Mouse (Mus musculus) heart, embryonic 16.5 days (tissue): ENCODE results near the gene Slc4a1. TPM values are rescaled to one million over a fixed set of nuclear protein-coding genes. Genes with fewer than 3 reads are reported as not detected.

Source experiments
- ATAC-seq: fragments of 200-750 bp; cut with Nextera tagmentation; replicated peaks from 2 replicates; pipeline ENCODE4 v1.8.0; 2017; ENCODE audit warnings: moderate number of reproducible peaks; ENCODE audit not compliant: insufficient read depth, low FRiP score; ENCODE audit errors: extremely low read depth
- H3K27ac ChIP-seq: fragments of 300-500 bp; sonication (generic); 2 replicates; pipeline ENCODE4 v1.5.1; 2014; ENCODE audit warnings: mild to moderate bottlenecking, low read length, control low read depth, moderate library complexity
- H3K27me3 ChIP-seq: fragments of 300-500 bp; sonication (generic); 2 replicates; pipeline ENCODE4 v1.6.1; 2014; ENCODE audit warnings: low read length, mixed read lengths; ENCODE audit not compliant: control insufficient read depth, insufficient read depth
- H3K36me3 ChIP-seq: fragments of 300-500 bp; sonication (generic); 2 replicates; pipeline ENCODE4 v1.6.1; 2014; ENCODE audit not compliant: control insufficient read depth, insufficient read depth
- H3K4me1 ChIP-seq: fragments of 300-500 bp; sonication (generic); 2 replicates; pipeline ENCODE4 v1.6.1; 2014; ENCODE audit warnings: low read length, mixed read lengths; ENCODE audit not compliant: control insufficient read depth, insufficient read depth
- H3K4me2 ChIP-seq: fragments of 300-500 bp; sonication (generic); 2 replicates; pipeline ENCODE4 v1.6.1; 2014; ENCODE audit warnings: low read depth, mild to moderate bottlenecking, control low read depth, low read length
- H3K4me3 ChIP-seq: fragments of 300-500 bp; sonication (generic); 2 replicates; pipeline ENCODE4 v1.5.1; 2014; ENCODE audit warnings: mild to moderate bottlenecking, control low read depth, low read length
- H3K9ac ChIP-seq: fragments of 300-500 bp; sonication (generic); 2 replicates; pipeline ENCODE4 v1.6.1; 2014; ENCODE audit warnings: low read length, control low read depth
- H3K9me3 ChIP-seq: fragments of 300-500 bp; sonication (generic); replicated peaks from 2 replicates; pipeline ENCODE4 v1.6.1; 2016; ENCODE audit warnings: low read length; ENCODE audit not compliant: control insufficient read depth
- WGBS: fragments of 180-500 bp; shearing (Covaris S2); extraction: QIAGEN DNeasy Blood & Tissue Kit; methylation state at CpG from one replicate; pipeline ENCODE4 v1.1.7; 2014; 5-methylcytosine and 5-hydroxymethylcytosine counted together
- polyA plus RNA-seq: library from polyadenylated mRNA; unstranded; fragments of >200 nt; fragmentation: Nextera tagmentation; extraction: Ambion mirVana; gene quantifications from 2 replicates; pipeline ENCODE4 v1.2.1, GENCODE M21; 2015

The Slc4a1 gene
- polyA plus RNA-seq, 1 experiment from 2014 or later = 14.9 TPM

DNA sequence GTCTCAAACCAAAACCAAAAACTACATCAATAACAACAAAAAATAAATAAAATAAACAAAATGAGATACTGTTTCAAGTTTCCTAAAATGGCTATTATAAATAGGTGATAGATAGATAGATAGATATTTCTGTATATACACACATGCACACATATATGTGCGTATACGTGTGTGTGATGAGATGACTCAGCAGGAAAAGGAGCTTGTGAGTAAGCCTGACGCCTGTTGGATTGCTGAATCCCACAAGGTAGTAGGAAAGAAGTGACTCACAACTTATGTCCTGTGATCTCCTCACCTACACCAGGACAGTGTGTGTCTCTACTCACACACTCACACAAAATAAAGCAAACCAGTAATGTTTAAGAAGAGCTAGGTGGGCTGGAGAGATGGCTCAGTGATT, 16.8 kb upstream of the Slc4a1 start:
- H3K9ac ChIP-seq = no peak overlapping the region

DNA sequence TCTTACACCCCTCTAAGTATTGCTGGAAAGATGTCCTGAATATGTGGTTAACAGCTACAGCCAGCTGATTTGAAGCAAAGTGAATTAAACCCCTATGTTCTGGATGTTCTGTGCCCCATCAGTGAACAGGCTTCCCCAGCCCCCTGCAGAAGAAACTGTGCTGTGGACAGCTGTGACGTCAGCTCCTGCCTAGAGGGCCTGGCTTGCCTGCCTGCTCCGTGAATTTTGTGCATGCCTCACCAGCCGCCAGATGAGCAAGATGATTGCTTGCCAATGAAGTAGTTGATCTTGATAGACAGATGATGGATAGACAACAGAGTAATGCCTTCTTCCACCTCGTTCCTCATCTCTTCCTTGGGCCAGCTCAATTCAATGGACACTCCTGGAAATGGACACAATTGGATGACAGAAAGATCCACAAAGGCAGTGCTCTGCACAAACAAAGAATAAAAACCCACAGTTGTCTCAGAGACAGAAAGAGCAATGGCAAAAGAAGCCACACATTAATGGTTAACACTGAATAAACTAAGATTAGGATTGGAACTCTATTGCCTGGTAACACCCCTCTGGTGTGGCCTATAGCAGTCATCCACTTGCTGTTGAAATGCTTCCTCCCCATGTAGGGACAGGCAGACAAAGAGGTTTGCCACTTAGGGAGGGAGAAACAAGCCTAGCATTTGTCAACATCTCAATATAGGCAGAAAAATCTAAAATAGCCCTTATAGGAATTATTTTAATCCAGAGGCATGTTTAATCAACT, 15.5 kb upstream of the Slc4a1 start:
- H3K9ac ChIP-seq = no peak overlapping the region
- H3K27ac ChIP-seq = no peak overlapping the region
- peaks cover 8% of the 10 kb centered on the region; the same call in 1 of the 2 replicates for H3K9me3 ChIP-seq
- H3K4me3 ChIP-seq = no peak overlapping the region
- WGBS = 33% methylated on average over 4 of the region's 4 CpGs
- ATAC-seq = no peak
- H3K36me3 ChIP-seq = no peaks in the 10 kb centered on the region
- H3K27me3 ChIP-seq = no peaks in the 10 kb centered on the region
- no peak overlapping the region for H3K4me2 ChIP-seq
- peaks cover 2% of the 10 kb centered on the region for H3K4me1 ChIP-seq

More for the DNA sequence above, 16.8 kb upstream of the Slc4a1 start:
- Histone ChIP-seq H3K9me3 (peaks cover 8% of the 10 kb centered on the region; the same call in 1 of the 2 replicates), H3K36me3 (no peaks in the 10 kb centered on the region), H3K27me3 (no peaks in the 10 kb centered on the region), H3K27ac (no peak overlapping the region), H3K4me1 (no peaks in the 10 kb centered on the region), H3K4me3 (no peak overlapping the region), H3K4me2 (no peak overlapping the region)
- no peak for ATAC-seq
- 78% methylated on average over 3 of the region's 3 CpGs for WGBS

DNA sequence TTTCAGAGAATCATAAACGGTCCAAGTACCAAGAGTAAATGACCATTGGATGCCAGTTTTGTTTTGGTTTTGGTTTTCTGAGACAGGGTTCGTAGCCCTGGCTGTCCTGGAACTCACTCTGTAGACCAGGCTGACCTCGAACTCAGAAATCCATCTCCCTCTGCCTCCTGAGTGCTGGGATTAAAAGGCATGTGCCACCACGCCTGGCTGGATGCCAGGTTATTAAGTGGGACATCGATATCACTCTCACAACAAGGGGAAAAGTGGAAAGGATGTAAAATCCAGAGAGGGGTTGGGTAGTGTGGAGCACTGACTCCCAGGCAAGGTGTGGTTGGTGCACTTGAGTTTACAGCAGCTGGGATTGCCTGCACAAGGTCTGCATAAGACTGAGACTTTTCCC, 14.1 kb upstream of the Slc4a1 start:
- Histone ChIP-seq H3K27me3 (no peaks in the 10 kb centered on the region), H3K4me1 (peaks cover 15% of the 10 kb centered on the region), H3K36me3 (no peaks in the 10 kb centered on the region), H3K4me3 (no peak overlapping the region), H3K4me2 (no peak overlapping the region), H3K27ac (no peak overlapping the region), H3K9ac (no peak overlapping the region), H3K9me3 (peaks cover 8% of the 10 kb centered on the region; the same call in 1 of the 2 replicates)
- WGBS = 58% methylated on average over 5 of the region's 5 CpGs
- ATAC-seq = no peak

DNA sequence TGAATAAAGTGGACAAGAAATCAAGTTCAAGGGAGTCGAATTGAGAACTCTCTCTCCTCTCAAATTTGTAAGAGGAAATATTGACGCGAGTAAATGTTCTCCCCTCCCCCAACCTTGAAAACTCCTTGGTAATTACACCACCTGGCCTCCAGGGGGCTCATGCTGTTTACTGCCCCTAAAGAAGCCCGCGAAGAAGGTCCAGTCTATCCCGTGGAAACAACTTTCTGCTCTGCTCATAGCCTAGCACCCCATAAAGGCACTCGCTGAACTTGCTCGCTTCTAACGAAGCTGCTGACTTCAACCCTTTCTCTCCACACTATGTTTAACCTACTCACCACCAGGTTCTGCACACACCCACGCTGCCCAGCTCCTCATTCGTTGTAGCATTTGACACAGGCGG, 11.2 kb upstream of the Slc4a1 start:
- no peak overlapping the region for H3K9ac ChIP-seq
- H3K4me2 ChIP-seq = no peak overlapping the region
- no peak overlapping the region for H3K4me3 ChIP-seq
- H3K36me3 ChIP-seq = no peaks in the 10 kb centered on the region
- peaks cover 15% of the 10 kb centered on the region for H3K4me1 ChIP-seq
- no peak for ATAC-seq
- H3K9me3 ChIP-seq = peaks cover 8% of the 10 kb centered on the region; the same call in 1 of the 2 replicates
- H3K27me3 ChIP-seq = no peaks in the 10 kb centered on the region
- 55% methylated on average over 12 of the region's 12 CpGs for WGBS
- H3K27ac ChIP-seq = no peak overlapping the region

DNA sequence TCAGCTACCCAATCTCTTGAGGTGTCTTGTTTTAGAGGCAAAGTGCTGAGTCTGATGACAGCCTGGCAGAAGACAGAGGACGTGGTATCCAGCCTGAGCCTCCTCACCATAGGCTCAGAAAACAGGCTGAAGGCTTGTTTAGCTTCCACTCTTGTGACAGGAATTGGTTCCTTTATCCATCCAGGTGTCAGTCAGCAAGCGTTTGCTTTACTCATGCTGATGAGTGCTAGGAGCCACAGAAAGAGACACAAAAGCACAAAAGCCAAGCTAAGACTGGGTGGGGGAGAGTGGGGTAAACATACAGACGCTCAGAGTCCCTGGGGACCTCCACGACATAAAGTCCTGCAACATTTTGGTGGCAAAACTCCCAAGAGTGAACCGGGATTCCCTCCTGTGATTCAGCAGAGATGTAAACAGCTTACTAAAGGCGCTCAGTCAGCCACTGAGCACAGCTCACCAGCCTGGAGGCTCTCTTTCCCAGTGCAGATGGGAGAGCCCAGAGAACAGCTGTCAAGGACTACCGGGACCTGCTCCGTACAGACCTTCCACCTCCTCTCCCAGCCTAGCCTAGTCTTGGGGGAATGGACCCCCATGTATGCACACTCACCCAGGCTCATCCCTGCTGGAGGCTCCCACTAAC, 10.3 kb upstream of the Slc4a1 start:
- H3K27ac ChIP-seq = no peak overlapping the region
- H3K4me3 ChIP-seq = peak overlapping the region; percentile 40; the same call in 1 of the 2 replicates
- H3K9ac ChIP-seq = no peak overlapping the region
- no peaks in the 10 kb centered on the region for H3K27me3 ChIP-seq
- H3K4me2 ChIP-seq = peak overlapping the region; percentile 69
- WGBS = 24% methylated on average over 8 of the region's 8 CpGs
- H3K4me1 ChIP-seq = peaks cover 15% of the 10 kb centered on the region
- no peaks in the 10 kb centered on the region for H3K36me3 ChIP-seq
- no peak for ATAC-seq
- H3K9me3 ChIP-seq = peaks cover 8% of the 10 kb centered on the region; the same call in 1 of the 2 replicates

DNA sequence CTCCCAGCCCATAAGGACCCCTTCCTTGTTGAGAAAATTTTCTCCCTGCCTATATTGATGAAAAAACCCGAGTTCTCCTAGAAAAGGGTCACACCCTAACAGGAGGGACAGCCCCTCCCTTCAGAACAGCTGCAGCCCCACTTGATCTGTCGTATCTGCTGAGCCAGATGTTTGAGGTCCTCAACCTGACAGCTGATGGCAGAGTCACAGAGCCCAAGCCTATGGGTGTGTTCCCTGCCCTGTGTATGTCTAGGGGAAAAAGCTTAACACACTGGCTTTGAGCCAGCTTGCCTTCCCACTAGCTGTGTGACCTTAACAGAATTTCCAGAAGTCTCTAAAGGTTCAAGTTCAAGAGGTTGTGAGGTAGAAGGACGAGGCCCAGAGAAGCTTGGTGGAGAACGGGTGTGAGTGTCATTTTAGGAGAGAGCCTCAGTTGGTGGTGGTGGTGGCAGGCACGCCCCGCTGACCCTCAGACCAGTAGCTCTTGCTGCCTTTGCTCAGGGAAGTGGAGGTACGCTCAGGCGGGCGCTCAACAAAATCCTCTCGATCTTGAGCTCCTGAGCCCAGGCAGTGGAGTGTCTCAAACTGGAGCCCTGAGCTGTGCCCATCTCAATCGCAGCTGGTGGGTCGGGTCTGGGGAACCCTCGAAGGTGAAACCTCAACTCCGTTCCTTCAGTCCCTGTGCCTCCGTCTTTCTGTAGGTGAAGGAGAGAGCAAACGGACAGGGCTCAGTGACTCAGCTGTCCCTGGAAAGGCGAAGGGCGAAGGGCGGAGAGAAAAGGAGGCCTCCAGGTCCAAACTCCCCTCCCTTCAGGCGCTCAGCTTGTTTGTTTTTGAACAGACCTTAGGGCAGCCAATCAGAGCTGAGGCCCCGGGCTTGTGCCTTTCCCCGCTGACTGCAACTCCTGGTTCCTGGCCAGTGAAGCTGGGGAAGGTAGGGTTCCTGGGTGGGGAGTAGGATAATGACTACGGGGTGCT, 9.5 kb upstream of the Slc4a1 start:
- Histone ChIP-seq H3K36me3 (no peaks in the 10 kb centered on the region), H3K4me2 (peak overlapping the region; percentile 69), H3K9me3 (peaks cover 8% of the 10 kb centered on the region; the same call in 1 of the 2 replicates), H3K4me3 (peak overlapping the region; percentile 40), H3K27me3 (no peaks in the 10 kb centered on the region), H3K9ac (peak overlapping the region; percentile 67), H3K27ac (no peak overlapping the region), H3K4me1 (peaks cover 15% of the 10 kb centered on the region)
- peak; percentile 65; the same call in 1 of the 2 replicates for ATAC-seq
- 6% methylated on average over 23 of the region's 23 CpGs for WGBS

DNA sequence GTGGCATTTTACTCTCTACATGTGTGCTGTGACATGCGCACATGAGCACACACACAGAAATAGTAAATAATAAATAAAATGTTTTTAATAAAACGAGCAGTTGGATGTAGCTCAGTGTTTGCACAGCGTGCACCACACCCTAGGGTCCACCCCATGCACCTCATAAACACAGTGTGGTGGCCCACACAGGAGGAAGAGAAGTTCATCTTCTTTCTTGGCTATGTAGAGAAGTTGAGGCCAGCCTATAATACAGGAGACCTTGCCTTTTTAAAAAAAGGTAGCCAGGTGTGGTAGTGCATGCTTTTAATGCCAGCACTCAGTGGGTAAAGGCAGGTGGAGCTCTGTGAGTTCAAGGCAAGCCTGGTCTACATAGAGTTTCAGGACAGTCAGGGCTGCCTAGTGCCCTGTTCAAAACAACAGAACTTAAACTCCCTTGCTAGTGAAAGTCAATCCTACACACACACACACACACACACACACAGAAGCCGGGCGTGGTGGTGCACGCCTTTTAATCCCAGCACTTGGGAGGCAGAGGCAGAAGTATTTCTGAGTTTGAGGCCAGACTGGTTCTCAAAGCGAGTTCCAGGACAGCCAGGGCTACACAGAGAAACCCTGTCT, 8.2 kb upstream of the Slc4a1 start:
- H3K27ac ChIP-seq = no peak overlapping the region
- WGBS = 80% methylated on average over 7 of the region's 7 CpGs
- H3K36me3 ChIP-seq = no peaks in the 10 kb centered on the region
- H3K9ac ChIP-seq = no peak overlapping the region
- no peak for ATAC-seq
- H3K27me3 ChIP-seq = no peaks in the 10 kb centered on the region
- H3K4me3 ChIP-seq = no peak overlapping the region
- H3K9me3 ChIP-seq = peaks cover 7% of the 10 kb centered on the region; the same call in 1 of the 2 replicates
- H3K4me2 ChIP-seq = no peak overlapping the region
- peaks cover 15% of the 10 kb centered on the region for H3K4me1 ChIP-seq

DNA sequence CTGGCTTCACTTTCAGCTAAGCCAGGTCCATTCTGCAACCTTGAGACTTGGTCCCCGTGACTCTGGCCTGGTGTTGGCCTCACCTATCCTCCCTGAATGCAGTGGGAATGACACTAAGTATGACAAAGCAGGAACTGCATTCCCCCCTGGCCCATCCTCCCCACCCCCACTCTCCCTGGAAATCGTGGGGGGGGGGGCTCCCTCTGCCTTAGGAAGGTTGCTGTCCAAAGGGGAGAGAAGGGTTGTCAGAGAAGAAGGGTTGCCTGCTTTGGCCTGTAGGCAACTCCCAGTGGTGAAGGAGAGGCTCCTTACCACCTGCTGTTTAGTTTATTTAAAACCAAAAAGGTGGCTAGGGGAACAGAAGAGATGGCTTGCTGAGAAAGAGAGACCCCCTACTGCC, 7.6 kb upstream of the Slc4a1 start:
- no peak for ATAC-seq
- Histone ChIP-seq H3K36me3 (no peaks in the 10 kb centered on the region), H3K4me3 (no peak overlapping the region), H3K27ac (no peak overlapping the region), H3K9me3 (peaks cover 1% of the 10 kb centered on the region; the same call in 1 of the 2 replicates), H3K4me2 (no peak overlapping the region), H3K27me3 (no peaks in the 10 kb centered on the region), H3K4me1 (peaks cover 15% of the 10 kb centered on the region), H3K9ac (no peak overlapping the region)
- WGBS = 29% methylated on average over 2 of the region's 2 CpGs
